Mouse (Mus musculus) mesoderm, embryonic 11.5 days (tissue): Measurements from ENCODE around the gene Cox6a1.
"Not testable (repeated sequence)": the region's sequence is repeated elsewhere in the genome, so short reads cannot be mapped to it uniquely, and the experiment has no call there.

ENCODE experiments used
- DNase-seq: peaks from one replicate; pipeline ENCODE4 v3.0.0-alpha.2; 2012; ENCODE audit warnings: low read depth, low spot score

The Cox6a1 gene

GRCm38 (mm10) chr5:115348546-115349224 lies at the start of gene Cox6a1:
TSS of gene Cox6a1 (minus strand) at chr5:115348981.
- peak; percentile 100 for DNase-seq

GRCm38 (mm10) chr5:115397839-115398780 lies 49.3 kb upstream of the Cox6a1 start:
- DNase-seq = peak; percentile 85

GRCm38 (mm10) chr5:115396654-115397053 lies 47.9 kb upstream of the Cox6a1 start:
- no peak for DNase-seq

- no peak for DNase-seq
Observed at GRCm38 (mm10) chr5:115394836-115395235, 46.1 kb upstream of the Cox6a1 start.

- DNase-seq = peak; percentile 38
Observed at GRCm38 (mm10) chr5:115394223-115394622, 45.4 kb upstream of the Cox6a1 start.

- DNase-seq = no peak
Observed at GRCm38 (mm10) chr5:115392969-115393368, 44.2 kb upstream of the Cox6a1 start.

- DNase-seq = no peak
Observed at GRCm38 (mm10) chr5:115391935-115392334, 43.2 kb upstream of the Cox6a1 start.

- not testable (repeated sequence) for DNase-seq
Observed at GRCm38 (mm10) chr5:115378882-115379281, 30.1 kb upstream of the Cox6a1 start.

GRCm38 (mm10) chr5:115375436-115375835 lies 26.7 kb upstream of the Cox6a1 start:
- no peak for DNase-seq

- DNase-seq = no peak
Observed at GRCm38 (mm10) chr5:115374204-115374820, 25.5 kb upstream of the Cox6a1 start.

- DNase-seq = peak; percentile 86
Observed at GRCm38 (mm10) chr5:115373441-115374203, 24.8 kb upstream of the Cox6a1 start.

- DNase-seq = peak; percentile 41
Observed at GRCm38 (mm10) chr5:115371736-115372135, 23.0 kb upstream of the Cox6a1 start.

GRCm38 (mm10) chr5:115364782-115365181 lies 16.0 kb upstream of the Cox6a1 start:
- DNase-seq = no peak

- no peak for DNase-seq
Observed at GRCm38 (mm10) chr5:115362819-115363714, 14.3 kb upstream of the Cox6a1 start.

GRCm38 (mm10) chr5:115362216-115362615 lies 13.4 kb upstream of the Cox6a1 start:
- no peak for DNase-seq

GRCm38 (mm10) chr5:115359851-115360372 lies 11.1 kb upstream of the Cox6a1 start:
- DNase-seq = no peak

GRCm38 (mm10) chr5:115359438-115359837 lies 10.7 kb upstream of the Cox6a1 start:
- no peak for DNase-seq

- DNase-seq = peak; percentile 88
Observed at GRCm38 (mm10) chr5:115358872-115359271, 10.1 kb upstream of the Cox6a1 start.

- DNase-seq = no peak
Observed at GRCm38 (mm10) chr5:115355070-115355469, 6.3 kb upstream of the Cox6a1 start.

GRCm38 (mm10) chr5:115351348-115351747 lies 2.6 kb upstream of the Cox6a1 start:
- no peak for DNase-seq
